Mouse (Mus musculus) kidney, postnatal 4 days (tissue): ENCODE measurements around the gene Gm20388.
A peak's percentile ranks its signal among the peaks of the same experiment; 100 is the strongest.

Experiments
- DNase-seq, 2 experiments: peaks; one replicate each; pipeline ENCODE4 v3.0.0; 2021; ENCODE audit warnings: mixed read lengths in 2 of 2

Gm20388 gene

DNA sequence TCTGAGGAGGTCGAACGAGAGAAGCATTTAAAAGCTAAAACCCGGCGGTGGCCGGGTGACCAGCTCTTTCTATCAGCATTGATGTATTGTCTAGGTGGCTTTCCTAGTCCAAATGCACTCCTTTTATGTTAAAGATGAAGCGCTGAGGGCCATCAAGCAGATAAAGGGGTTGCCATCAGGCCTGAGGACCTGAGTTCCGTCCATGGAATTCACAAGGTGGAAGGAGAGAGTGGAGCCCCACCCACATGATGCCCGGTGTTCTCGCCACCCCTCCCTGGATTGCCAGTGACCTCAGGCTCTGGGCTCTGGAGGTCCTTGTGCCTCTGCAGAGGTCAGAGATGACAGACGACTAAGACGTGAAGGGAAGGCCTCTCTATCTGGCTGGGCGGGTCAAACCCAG lies 1091.3 kb downstream of the Gm20388 start:
- no peak for DNase-seq

DNA sequence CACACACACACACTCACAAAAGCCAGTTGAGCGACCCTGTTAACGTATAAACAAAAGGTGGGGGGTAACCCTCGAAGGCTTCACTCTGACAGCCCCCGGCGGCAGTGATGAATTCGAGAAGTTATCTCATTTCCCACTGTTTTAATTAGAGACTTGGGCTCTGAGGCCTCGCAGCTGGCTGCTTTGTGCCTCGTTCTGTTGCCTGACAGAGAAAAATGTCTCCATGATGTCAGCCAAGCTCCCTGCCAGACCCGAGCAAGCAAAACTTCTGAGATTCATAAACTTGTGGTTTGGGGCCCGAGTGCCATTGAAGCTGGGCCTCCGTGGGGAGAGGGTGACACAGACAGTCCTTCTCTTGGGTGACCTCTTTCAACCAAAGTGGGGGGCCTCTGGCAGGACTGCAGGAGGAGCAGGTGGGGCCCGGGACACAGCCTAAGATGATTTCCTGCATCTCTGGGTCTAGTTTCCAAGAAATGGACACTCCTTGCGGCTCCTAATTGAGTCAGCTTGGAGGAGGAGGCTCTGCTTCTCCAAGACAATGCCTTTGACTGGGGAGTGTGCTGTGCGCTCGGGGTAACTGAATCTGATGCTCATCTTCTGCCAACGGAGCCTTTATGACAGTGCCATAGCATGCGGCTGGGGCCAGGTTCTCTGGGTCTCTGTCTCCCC lies 1092.4 kb downstream of the Gm20388 start:
- DNase-seq = peak; percentile 75 to 76

DNA sequence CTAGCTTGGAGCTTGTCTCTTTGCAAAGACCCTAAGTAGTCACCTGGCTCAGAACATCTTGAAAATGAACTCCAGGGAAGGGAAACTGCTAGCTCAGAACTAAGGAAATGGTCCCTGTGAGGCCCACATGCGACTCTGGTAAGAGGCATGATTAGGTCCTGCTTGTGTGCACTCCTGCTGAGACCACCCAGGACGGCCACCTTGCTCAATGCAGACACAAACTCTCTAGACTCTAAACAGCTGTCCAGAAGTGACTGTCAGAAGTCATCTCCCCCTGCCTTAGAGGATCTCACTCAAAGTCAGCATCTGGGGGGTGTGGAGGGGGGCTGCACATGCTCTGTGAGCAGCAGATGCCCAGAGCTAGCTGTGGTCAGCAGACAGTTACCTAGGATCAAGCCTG lies 1093.0 kb downstream of the Gm20388 start:
- no peak for DNase-seq

- DNase-seq = no peak
Measured at GRCm38 (mm10) chr8:121013318-121013717, 1102.7 kb downstream of the Gm20388 start.

GRCm38 (mm10) chr8:121016621-121017020 lies 1106.0 kb downstream of the Gm20388 start:
- no peak for DNase-seq

DNA sequence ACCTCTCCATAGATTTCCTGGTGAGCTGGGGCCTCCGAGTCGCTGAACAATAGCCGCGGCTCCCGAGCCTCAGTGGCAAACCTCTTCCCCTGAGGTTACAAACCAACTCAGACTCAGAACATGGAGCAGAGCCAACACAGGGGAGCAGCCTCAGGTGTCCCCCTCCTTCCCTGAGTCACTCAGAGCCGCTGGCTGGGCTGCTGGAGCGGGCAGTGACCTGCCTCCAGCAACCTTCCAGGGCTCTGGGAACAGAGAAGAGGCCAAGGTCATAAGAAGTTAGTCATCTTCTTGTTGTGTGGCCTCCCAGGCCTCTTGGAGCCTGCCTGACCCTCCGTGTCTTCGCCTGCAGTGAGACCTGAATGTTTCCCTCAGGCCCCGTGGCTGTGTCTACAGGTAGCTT lies 1107.6 kb downstream of the Gm20388 start:
- no peak for DNase-seq

DNA sequence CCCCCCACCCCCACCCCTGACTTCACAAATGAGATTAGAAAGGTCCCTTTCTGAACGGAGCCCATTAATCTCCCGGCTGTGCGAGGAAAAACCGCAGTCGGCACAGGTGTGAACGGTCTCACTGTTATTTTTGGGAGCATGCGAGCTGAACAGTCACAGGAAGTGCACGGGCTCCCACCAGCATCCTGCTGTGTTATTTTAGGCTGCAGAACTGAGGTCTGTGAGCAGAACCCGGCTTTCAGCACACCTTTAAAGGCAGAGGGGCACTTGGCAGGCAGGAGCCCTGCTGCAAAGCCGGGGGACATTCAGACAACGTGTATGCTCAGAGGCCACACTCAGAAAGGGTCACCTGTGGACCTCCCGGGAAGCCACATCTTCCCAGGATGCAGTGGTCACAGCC lies 1110.8 kb downstream of the Gm20388 start:
- DNase-seq = no peak

DNA sequence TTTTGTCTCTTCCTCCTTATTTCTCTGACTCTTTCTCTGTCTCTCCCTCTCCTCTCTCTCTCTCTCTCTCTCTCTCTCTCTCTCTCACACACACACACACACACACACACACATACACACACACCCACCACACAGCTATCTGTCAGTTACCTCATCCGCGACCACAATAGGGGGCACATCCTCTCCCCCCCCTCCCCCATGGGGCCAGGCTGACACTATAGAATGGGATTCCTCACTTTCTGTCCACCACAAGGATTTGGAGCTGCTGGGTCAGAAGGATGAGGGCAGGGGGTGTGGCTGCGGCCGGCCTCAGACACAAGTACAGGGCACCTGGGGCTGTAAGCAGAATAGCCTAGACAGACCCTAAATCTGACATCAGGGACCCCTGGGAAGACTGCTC lies 1112.4 kb downstream of the Gm20388 start:
- no peak for DNase-seq

GRCm38 (mm10) chr8:121023736-121024135 lies 1113.1 kb downstream of the Gm20388 start:
- no peak for DNase-seq

GRCm38 (mm10) chr8:121025486-121025885 lies 1114.8 kb downstream of the Gm20388 start:
- DNase-seq = no peak

DNA sequence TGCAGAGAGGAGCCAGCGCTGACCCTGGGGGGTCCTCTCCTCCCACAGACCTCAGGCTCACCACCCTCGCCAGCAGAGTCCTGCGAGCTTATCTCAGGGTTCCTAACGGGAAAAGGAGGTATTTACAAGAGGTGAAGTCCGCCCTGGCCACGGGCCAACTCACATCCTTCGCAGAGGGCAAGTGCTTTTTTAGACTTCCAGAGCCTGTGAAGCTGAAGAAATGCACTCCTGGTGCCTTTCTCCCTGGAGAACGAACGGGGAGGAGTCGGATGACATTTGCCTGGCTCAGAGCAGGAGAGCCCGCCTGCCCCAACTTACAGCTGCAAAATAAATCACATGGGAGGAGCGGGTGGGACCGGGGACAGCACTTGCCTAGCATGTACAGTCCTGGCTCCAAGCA lies 1117.1 kb downstream of the Gm20388 start:
- peak; percentile 66 to 70 for DNase-seq

DNA sequence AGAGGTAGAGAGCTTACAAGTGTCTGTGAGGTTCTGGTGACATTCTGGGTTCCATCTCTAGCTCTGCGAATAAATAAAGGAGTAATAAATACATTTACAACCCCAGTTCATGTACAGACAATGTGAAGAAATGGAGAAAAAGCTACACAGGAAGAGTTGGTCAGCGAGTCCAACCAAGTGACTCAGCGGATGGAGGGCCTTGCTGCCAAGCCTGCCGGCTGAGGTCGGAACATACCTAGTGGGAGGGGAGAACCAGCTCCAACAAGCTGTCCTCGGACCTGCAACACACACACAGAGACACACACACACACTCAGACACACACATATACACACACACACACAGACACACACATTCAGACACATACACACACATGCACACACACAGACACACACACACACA lies 1118.4 kb downstream of the Gm20388 start:
- no peak for DNase-seq

DNA sequence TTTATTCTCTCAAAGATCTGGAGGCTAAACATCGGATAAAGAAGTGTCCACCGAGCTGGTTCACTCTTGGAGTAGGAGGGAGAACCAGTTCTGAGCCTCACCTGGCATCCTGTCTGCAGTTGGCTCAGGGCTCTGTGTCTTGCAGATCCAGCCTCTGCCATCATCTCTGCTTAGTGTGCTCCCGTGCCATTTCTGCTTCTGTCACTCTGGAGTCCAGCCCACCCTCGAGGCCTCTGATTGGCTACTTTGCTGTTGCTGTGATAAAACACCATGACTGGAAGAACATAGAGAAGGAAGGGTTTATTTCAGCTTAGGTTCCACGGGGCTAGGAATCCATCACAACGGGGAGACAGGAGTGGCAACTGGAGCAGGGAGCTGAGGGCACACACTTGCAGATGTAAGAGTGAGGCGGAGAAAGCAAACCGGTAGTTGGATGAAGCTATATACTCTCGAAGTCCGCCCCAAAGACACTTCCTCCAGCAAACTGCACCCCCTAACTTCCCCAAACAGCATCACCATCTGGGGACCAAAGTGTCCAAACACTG lies 1119.9 kb downstream of the Gm20388 start:
- no peak for DNase-seq

DNA sequence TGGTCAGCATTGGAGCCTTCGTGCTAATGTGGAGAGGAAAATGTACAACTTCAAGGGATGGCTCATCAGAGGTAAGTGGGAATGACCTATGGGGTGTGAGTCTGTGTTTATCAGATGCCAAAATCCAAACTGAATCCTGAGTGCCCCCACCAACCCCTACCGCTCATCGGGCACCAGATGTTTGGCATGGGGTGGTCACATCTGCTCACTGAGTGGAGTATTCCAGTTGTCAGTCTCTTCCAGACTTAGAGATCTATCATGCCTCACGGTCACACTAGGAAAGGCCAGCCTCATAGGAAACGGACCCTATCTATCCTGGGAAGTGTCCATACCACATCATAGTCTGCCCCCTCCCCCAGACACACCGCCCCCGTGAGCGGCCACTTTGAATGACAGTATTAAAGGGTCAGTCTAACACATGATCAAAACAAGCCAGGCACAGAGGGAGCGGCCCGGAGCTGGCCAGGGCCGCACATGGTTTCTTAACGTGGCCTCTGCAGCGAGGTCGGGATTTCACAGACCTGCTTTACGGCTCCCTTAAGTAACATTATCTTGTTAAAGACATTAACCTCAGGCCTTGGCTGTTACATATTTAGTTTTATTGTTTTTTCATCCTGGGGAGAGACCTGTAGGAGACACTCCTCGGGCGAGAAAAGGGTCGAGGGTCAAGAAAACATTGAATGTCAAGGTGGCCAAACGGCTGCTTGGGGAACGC lies 1122.8 kb downstream of the Gm20388 start:
- DNase-seq = no peak

DNA sequence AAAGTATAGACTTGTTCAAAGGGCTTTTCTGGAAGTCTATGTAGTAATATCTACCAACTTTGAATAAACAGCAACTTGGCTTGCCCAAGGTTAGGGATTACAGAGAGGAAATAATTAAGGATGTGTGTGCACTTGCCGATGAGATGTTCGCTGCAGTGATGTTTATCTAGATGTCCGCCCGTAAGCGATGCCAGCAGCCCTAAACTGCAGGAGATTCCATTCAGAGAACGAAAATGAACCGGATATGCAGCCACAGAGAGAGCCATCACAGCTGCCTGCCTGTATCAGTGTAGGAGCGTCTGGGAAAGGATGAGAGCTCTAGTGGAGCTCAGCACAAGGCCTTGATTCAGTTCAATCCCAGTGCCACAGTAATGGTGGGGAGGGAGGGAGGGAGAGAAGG lies 1125.0 kb downstream of the Gm20388 start:
- DNase-seq = no peak

- peak in 1 of 2 experiments; percentile 12 for DNase-seq
Measured at GRCm38 (mm10) chr8:121043719-121044440, 1133.2 kb downstream of the Gm20388 start.

DNA sequence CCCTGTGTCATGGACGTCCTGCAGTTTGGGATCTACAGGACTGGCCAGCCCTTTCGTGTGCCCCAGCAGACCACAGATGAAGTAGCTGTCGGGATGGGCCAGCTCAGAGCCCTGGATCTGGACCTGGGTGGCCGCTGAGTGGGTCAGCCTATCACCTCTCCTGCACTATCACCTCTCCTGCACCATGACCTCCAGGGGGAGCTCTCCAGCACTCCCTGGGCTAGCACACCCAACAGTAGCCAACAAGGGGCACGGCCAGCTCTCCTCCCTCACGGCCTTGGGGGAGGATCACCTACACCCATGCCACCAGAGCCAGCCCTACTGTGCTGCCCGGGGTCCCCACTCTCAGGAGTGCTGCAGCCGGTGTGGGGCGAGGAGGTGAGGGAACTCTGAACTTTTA lies 1136.8 kb downstream of the Gm20388 start:
- DNase-seq = no peak

- DNase-seq = no peak
Measured at GRCm38 (mm10) chr8:121058081-121058480, 1147.4 kb downstream of the Gm20388 start.

DNA sequence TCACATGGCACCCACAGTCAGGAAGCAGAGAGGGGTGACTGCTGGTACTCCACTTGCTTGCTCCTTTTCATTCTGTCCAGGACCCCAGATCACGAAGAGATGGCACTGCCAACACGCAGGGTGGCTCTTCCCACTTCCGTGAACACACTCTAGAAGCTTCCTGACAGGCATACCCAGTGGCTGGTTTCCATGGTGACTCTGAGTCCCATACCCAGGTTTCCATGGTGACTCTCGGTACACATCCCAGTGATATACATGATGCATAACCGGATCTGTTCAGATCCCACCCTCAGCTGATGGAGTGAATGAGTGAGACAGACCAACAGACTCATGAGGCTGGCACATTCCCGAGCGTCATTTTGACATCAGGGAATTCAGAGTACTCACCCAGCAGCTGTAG lies 1148.5 kb downstream of the Gm20388 start:
- DNase-seq = no peak

DNA sequence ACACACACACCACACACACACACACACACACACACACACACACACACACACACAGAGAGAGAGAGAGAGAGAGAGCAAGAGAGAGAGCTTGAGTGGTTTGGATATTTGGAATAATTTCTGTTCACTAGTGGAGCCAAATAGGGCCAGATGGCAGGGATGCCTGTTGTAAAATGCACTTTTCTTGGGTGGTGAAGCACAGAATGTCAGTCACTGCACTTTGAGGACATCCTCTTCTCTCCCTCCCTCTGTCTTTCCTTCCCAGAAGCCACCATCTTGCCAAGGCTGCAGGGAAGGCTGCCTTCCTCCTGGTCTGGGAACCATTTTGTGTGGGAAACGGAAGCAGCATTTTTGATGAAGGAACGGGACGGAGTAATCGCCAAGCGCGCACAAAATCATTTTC lies 1151.9 kb downstream of the Gm20388 start:
- no peak for DNase-seq

- no peak for DNase-seq
Measured at GRCm38 (mm10) chr8:121063649-121064048, 1153.0 kb downstream of the Gm20388 start.

DNA sequence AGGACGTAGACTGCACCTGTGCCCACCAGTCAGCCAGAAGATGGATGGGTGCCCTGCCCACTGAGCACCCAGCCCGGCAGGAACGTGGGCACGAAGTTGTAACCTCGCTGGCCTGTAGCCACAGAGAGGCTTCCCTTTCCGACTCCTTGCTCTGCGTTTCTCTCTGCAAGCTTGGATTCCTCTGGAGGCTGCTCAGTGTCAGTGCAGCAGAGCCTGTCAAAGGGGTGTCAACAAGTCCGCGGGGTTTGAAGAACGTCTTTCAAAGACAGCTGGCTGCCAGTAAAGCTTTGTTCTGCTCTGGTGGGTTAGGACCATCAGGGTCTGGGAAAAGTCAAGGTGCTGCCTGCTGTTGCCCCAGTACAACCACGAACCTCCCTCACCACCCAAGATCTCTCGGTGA lies 1160.8 kb downstream of the Gm20388 start:
- peak in 1 of 2 experiments; percentile 47 for DNase-seq

GRCm38 (mm10) chr8:121072406-121073130 lies 1161.9 kb downstream of the Gm20388 start:
- DNase-seq = no peak
